Mouse (Mus musculus): ENCODE data around the gene Lemd2. TPM values are rescaled to one million over a fixed set of nuclear protein-coding genes. Genes with fewer than 3 reads are reported as not detected.
"Not testable (repeated sequence)": the region's sequence is repeated elsewhere in the genome, so short reads cannot be mapped to it uniquely, and the experiment has no call there.

Gene Lemd2
- polyA plus RNA-seq, 1 experiment: 86.6 TPM

DNA sequence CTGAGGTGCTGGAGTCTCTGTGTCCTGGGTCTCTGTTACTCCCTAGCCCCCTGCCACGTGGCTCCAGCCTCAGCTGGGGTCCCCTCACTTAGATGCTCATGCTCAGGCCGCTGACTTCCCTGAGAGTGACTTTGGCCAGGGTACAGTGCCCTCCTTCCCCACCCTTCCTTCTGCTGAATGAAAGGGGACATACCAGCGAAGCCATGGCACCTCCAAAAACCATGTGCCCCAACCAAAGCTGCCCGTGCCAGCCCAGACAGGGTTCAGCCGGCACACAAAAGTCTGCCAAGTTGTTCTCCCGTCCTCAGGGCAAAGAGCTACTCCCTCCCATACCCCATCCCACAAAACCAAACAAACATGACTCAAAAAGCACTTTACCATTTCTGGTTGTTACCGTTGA lies 29.0 kb upstream of the Lemd2 start:
- TF ChIP-seq POLR2A (IDR thresholded peaks at IDR 0.05; ENCODE audit: low read depth, low read length) (no peak), CTCF (IDR thresholded peaks at IDR 0.05; ENCODE audit: extremely low read depth, insufficient read depth, insufficient read length, insufficient replicate concordance) (no peak)
- Histone ChIP-seq H3K27ac (ENCODE audit: insufficient read depth, low read length) (no peak overlapping the region), H3K36me3 (ENCODE audit: control insufficient read depth, insufficient read depth, low read length) (no peaks in the 10 kb centered on the region), H3K27me3 (ENCODE audit: control insufficient read depth, insufficient read depth, low read length) (no peaks in the 10 kb centered on the region), H3K4me3 (ENCODE audit: extremely low read depth, insufficient read depth, insufficient read length) (no peak overlapping the region), H3K4me1 (ENCODE audit: control insufficient read depth, insufficient read depth, insufficient read length) (no peaks in the 10 kb centered on the region)
- whole genome bisulfite sequencing: 87% methylated on average over 7 of the region's 7 CpGs
- DNase-seq (ENCODE audit: low read depth in 1 of 2, low spot score in 2 of 2): no peak

DNA sequence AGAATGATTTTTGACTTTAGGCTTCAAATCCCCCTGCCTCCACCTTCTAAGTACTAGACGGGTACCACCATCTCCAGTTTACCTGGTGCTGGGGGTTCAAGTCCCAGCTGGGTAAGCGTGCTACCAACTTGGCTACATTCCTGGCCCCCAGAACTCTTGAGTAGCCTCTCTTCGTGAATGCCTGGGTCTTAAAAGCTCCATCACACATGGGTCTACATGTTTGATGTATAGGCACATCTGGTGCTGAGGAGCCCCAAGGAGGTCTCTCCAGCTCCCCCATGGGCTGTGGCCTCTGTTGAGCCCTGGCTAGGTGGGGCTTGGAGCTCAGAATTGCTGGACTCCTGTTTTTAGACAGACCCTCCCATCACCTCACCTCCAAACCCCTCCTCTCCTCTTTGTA lies 27.9 kb upstream of the Lemd2 start:
- no peak for DNase-seq (ENCODE audit: low read depth in 1 of 2, low spot score in 2 of 2)
- Histone ChIP-seq H3K4me3 (ENCODE audit: extremely low read depth, insufficient read depth, insufficient read length) (no peak overlapping the region), H3K27ac (ENCODE audit: insufficient read depth, low read length) (no peak overlapping the region), H3K36me3 (ENCODE audit: control insufficient read depth, insufficient read depth, low read length) (no peaks in the 10 kb centered on the region), H3K27me3 (ENCODE audit: control insufficient read depth, insufficient read depth, low read length) (no peaks in the 10 kb centered on the region), H3K4me1 (ENCODE audit: control insufficient read depth, insufficient read depth, insufficient read length) (no peaks in the 10 kb centered on the region)
- 83% methylated on average over 3 of the region's 3 CpGs for WGBS
- no peak for TF ChIP-seq POLR2A (IDR thresholded peaks at IDR 0.05; ENCODE audit: low read depth, low read length)
- TF ChIP-seq CTCF (IDR thresholded peaks at IDR 0.05; ENCODE audit: extremely low read depth, insufficient read depth, insufficient read length, insufficient replicate concordance): no peak

DNA sequence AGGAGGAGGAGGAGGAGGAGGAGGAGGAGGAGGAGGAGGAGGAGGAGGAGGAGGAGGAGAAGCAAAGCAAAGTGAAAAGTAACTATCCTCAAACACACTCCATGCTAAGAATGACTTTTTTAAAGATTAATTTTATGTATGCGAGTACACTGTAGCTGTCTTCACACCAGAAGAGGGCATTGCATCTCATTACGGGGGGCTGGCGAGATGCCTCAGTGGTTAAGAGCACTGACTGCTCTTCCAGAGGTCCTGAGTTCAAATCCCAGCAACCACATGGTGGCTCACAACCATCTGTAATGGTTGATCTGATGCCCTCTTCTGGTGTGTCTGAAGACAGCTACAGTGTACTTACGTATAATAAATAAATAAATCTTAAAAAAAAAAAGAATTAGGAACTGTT lies 27.3 kb upstream of the Lemd2 start:
- H3K27me3 ChIP-seq (ENCODE audit: control insufficient read depth, insufficient read depth, low read length); H3K4me1 ChIP-seq (ENCODE audit: control insufficient read depth, insufficient read depth, insufficient read length); H3K4me3 ChIP-seq (ENCODE audit: extremely low read depth, insufficient read depth, insufficient read length); H3K36me3 ChIP-seq (ENCODE audit: control insufficient read depth, insufficient read depth, low read length); H3K27ac ChIP-seq (ENCODE audit: insufficient read depth, low read length); DNase-seq (ENCODE audit: low read depth in 1 of 2, low spot score in 2 of 2): not testable (repeated sequence)
- 84% methylated on average over 4 of the region's 4 CpGs for WGBS

DNA sequence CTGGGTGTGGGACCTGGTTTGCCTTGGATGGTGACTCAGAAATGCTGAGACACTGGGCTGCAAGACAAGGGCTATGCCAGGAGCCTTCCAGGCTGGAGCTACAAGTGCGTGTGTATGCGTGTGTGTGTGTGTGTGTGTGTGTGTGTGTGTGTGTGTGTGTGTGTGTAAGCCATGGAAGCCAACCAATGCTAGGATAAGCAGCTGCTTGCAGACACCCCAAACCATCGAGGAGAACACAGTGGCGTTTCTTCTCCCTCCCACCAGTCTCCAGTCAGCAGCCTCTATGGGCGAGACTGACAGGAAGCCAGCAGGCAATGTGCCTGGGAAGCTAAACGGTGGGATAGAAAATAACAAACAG lies 26.9 kb upstream of the Lemd2 start:
- Histone ChIP-seq H3K27me3 (ENCODE audit: control insufficient read depth, insufficient read depth, low read length) (no peaks in the 10 kb centered on the region), H3K4me3 (ENCODE audit: extremely low read depth, insufficient read depth, insufficient read length) (no peak overlapping the region), H3K4me1 (ENCODE audit: control insufficient read depth, insufficient read depth, insufficient read length) (no peaks in the 10 kb centered on the region), H3K36me3 (ENCODE audit: control insufficient read depth, insufficient read depth, low read length) (no peaks in the 10 kb centered on the region), H3K27ac (ENCODE audit: insufficient read depth, low read length) (no peak overlapping the region)
- WGBS: 60% methylated on average over 5 of the region's 6 CpGs
- TF ChIP-seq POLR2A (IDR thresholded peaks at IDR 0.05; ENCODE audit: low read depth, low read length) (no peak), CTCF (IDR thresholded peaks at IDR 0.05; ENCODE audit: extremely low read depth, insufficient read depth, insufficient read length, insufficient replicate concordance) (no peak)
- no peak for DNase-seq (ENCODE audit: low read depth in 1 of 2, low spot score in 2 of 2)

GRCm38 (mm10) chr17:27230455-27231145 lies 26.3 kb upstream of the Lemd2 start:
- Histone ChIP-seq H3K36me3 (ENCODE audit: control insufficient read depth, insufficient read depth, low read length) (no peaks in the 10 kb centered on the region), H3K4me3 (ENCODE audit: extremely low read depth, insufficient read depth, insufficient read length) (no peak overlapping the region), H3K4me1 (ENCODE audit: control insufficient read depth, insufficient read depth, insufficient read length) (no peaks in the 10 kb centered on the region), H3K27ac (ENCODE audit: insufficient read depth, low read length) (no peak overlapping the region), H3K27me3 (ENCODE audit: control insufficient read depth, insufficient read depth, low read length) (no peaks in the 10 kb centered on the region)
- TF ChIP-seq CTCF (IDR thresholded peaks at IDR 0.05; ENCODE audit: extremely low read depth, insufficient read depth, insufficient read length, insufficient replicate concordance): no peak
- TF ChIP-seq POLR2A (IDR thresholded peaks at IDR 0.05; ENCODE audit: low read depth, low read length): no peak
- no peak for DNase-seq (ENCODE audit: low read depth in 1 of 2, low spot score in 2 of 2)
- WGBS: 66% methylated on average over 8 of the region's 8 CpGs

DNA sequence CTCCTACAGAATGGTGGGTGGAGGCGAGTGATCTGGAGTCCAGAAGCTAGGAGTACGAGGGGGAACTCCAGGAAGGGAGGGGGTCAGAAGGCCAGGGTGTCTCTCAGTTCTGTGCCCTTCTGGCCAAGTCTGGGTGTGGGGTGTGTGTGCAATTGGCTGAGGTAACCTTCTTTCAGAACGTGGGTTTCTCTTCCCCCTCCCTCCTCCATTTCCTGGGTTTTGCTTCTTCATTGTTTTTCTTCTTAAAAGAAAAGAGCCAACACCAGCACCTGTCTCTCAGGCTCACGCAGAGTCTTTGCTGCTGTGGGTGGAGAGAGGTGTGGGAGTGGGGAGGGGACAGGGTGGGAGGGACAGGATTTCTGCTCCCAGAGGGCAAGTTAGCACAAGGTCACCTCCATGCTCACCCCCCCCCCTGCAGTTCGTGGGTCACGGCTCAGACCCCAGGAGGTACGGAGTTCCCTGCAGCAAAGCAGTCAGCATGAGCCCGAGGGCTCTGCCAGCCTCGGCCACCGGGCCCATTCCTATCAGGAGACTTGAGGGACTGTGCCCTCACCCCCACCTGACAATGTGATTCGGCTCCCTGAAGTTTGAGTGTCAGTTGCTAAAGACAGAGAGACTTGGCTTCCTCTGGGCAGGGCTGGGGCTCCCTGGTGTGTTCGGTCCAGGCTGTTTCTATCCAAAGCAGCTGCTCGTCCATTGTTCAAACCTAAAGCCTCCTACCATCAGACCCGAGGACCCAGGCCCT lies 25.6 kb upstream of the Lemd2 start:
- Histone ChIP-seq H3K4me1 (ENCODE audit: control insufficient read depth, insufficient read depth, insufficient read length) (no peaks in the 10 kb centered on the region), H3K27ac (ENCODE audit: insufficient read depth, low read length) (no peak overlapping the region), H3K27me3 (ENCODE audit: control insufficient read depth, insufficient read depth, low read length) (no peaks in the 10 kb centered on the region), H3K4me3 (ENCODE audit: extremely low read depth, insufficient read depth, insufficient read length) (no peak overlapping the region), H3K36me3 (ENCODE audit: control insufficient read depth, insufficient read depth, low read length) (no peaks in the 10 kb centered on the region)
- TF ChIP-seq POLR2A (IDR thresholded peaks at IDR 0.05; ENCODE audit: low read depth, low read length) (no peak), CTCF (IDR thresholded peaks at IDR 0.05; ENCODE audit: extremely low read depth, insufficient read depth, insufficient read length, insufficient replicate concordance) (no peak)
- 30% methylated on average over 14 of the region's 14 CpGs for WGBS
- no peak for DNase-seq (ENCODE audit: low read depth in 1 of 2, low spot score in 2 of 2)

DNA sequence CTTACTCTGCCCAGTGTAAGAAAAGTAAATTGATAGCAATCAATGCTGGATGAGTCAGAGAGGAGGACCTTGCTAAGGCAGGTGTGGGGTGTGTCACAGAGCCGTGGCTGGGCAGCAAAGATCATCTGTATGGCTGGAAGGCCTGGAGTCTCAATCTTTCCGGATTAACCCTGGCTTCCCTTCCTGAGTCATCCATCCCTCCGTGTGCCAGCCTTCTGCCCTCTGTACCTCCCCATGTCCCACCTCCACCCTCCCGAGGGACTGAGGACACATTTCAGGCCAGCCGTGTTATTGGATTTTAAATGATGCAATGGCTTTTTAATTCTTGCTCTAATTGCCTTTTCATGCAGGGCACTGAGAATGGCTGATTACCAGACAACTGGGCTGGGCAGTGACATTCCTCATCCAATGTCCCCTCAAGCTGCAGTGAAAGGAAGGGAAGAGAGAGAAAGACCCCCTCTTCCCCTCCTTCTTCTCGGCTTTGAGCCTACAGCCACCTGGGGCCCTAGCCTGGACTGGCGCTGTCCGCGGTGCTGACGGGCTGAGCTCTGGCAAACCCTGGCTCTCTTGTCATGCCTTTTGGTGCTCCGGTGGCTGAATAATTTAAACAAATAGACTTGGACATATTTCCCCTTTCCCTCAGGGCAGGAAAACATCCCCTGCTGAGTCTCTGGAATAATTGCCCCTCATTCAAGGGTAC lies 24.1 kb upstream of the Lemd2 start:
- H3K27ac ChIP-seq (ENCODE audit: insufficient read depth, low read length): no peak overlapping the region
- no peaks in the 10 kb centered on the region for H3K4me1 ChIP-seq (ENCODE audit: control insufficient read depth, insufficient read depth, insufficient read length)
- 30% methylated on average over 11 of the region's 11 CpGs for whole genome bisulfite sequencing
- no peaks in the 10 kb centered on the region for H3K27me3 ChIP-seq (ENCODE audit: control insufficient read depth, insufficient read depth, low read length)
- DNase-seq (ENCODE audit: low read depth in 1 of 2, low spot score in 2 of 2): peak in 1 of 2 experiments; percentile 44
- no peak overlapping the region for H3K4me3 ChIP-seq (ENCODE audit: extremely low read depth, insufficient read depth, insufficient read length)
- TF ChIP-seq POLR2A (IDR thresholded peaks at IDR 0.05; ENCODE audit: low read depth, low read length) (no peak), CTCF (IDR thresholded peaks at IDR 0.05; ENCODE audit: extremely low read depth, insufficient read depth, insufficient read length, insufficient replicate concordance) (no peak)
- no peaks in the 10 kb centered on the region for H3K36me3 ChIP-seq (ENCODE audit: control insufficient read depth, insufficient read depth, low read length)
